Mouse (Mus musculus): ENCODE measurements at regions not wholly inside any gene's neighbourhood (a gene's known extent, or its start where the extent isn't known, plus 50 kb on each side); places are given as distances from the start of the nearest gene placed in this dataset.
"Not testable (repeated sequence)": the region's sequence is repeated elsewhere in the genome, so short reads cannot be mapped to it uniquely, and the experiment has no call there.

- ATAC-seq (ENCODE audit: insufficient read depth) (no peak), DNase-seq (no peak)
- H3K9me3 ChIP-seq (ENCODE audit: low read depth, low read length): no peaks in the 10 kb centered on the region
- TF ChIP-seq CTCF (IDR thresholded peaks at IDR 0.05; ENCODE audit: low read depth): no peak
- H3K27ac ChIP-seq (ENCODE audit: low read depth): no peak overlapping the region
- no peak overlapping the region for H3K4me3 ChIP-seq (ENCODE audit: low read depth, low read length)
- H3K4me2 ChIP-seq: no peak overlapping the region
- no peaks in the 10 kb centered on the region for H3K27me3 ChIP-seq (ENCODE audit: insufficient read depth, low read length)
- no peaks in the 10 kb centered on the region for H3K36me3 ChIP-seq (ENCODE audit: insufficient read depth)
- H3K9ac ChIP-seq: no peak overlapping the region
- 56% methylated on average over 4 of the region's 4 CpGs for WGBS
- H3K4me1 ChIP-seq (ENCODE audit: insufficient read depth): no peaks in the 10 kb centered on the region
These were observed 62.9 kb upstream of the Bet1 start for GRCm38 (mm10) chr6:4149663-4150062.

- Histone ChIP-seq H3K4me3 (ENCODE audit: low read depth, low read length) (no peak overlapping the region), H3K36me3 (ENCODE audit: insufficient read depth) (no peaks in the 10 kb centered on the region), H3K27me3 (ENCODE audit: insufficient read depth, low read length) (no peaks in the 10 kb centered on the region), H3K9ac (no peak overlapping the region), H3K4me2 (no peak overlapping the region), H3K9me3 (ENCODE audit: low read depth, low read length) (no peaks in the 10 kb centered on the region), H3K4me1 (ENCODE audit: insufficient read depth) (no peaks in the 10 kb centered on the region), H3K27ac (ENCODE audit: low read depth) (no peak overlapping the region)
- ATAC-seq (ENCODE audit: insufficient read depth) (no peak), DNase-seq (no peak)
- WGBS: 59% methylated on average over 2 of the region's 2 CpGs
- TF ChIP-seq CTCF (IDR thresholded peaks at IDR 0.05; ENCODE audit: low read depth): no peak
These were observed 71.5 kb upstream of the Bet1 start for GRCm38 (mm10) chr6:4158293-4158692.

GRCm38 (mm10) chr6:4163733-4164132, 77.0 kb upstream of the Bet1 start:
- DNase-seq (no peak), ATAC-seq (ENCODE audit: insufficient read depth) (no peak)
- TF ChIP-seq CTCF (IDR thresholded peaks at IDR 0.05; ENCODE audit: low read depth): no peak
- H3K36me3 ChIP-seq (ENCODE audit: insufficient read depth): no peaks in the 10 kb centered on the region
- H3K4me2 ChIP-seq: no peak overlapping the region
- H3K9me3 ChIP-seq (ENCODE audit: low read depth, low read length): no peaks in the 10 kb centered on the region
- no peaks in the 10 kb centered on the region for H3K4me1 ChIP-seq (ENCODE audit: insufficient read depth)
- no peaks in the 10 kb centered on the region for H3K27me3 ChIP-seq (ENCODE audit: insufficient read depth, low read length)
- H3K9ac ChIP-seq: no peak overlapping the region
- no peak overlapping the region for H3K27ac ChIP-seq (ENCODE audit: low read depth)
- H3K4me3 ChIP-seq (ENCODE audit: low read depth, low read length): no peak overlapping the region
- 60% methylated on average over 1 of the region's 1 CpGs for WGBS

- H3K4me1 ChIP-seq (ENCODE audit: insufficient read depth): no peaks in the 10 kb centered on the region
- H3K4me2 ChIP-seq: no peak overlapping the region
- TF ChIP-seq CTCF (IDR thresholded peaks at IDR 0.05; ENCODE audit: low read depth): no peak
- H3K4me3 ChIP-seq (ENCODE audit: low read depth, low read length): no peak overlapping the region
- H3K9ac ChIP-seq: no peak overlapping the region
- no peaks in the 10 kb centered on the region for H3K36me3 ChIP-seq (ENCODE audit: insufficient read depth)
- no peak overlapping the region for H3K27ac ChIP-seq (ENCODE audit: low read depth)
- WGBS: 68% methylated on average over 4 of the region's 4 CpGs
- DNase-seq: no peak
- no peaks in the 10 kb centered on the region for H3K27me3 ChIP-seq (ENCODE audit: insufficient read depth, low read length)
- ATAC-seq (ENCODE audit: insufficient read depth): no peak
- H3K9me3 ChIP-seq (ENCODE audit: low read depth, low read length): no peaks in the 10 kb centered on the region
These were observed 80.3 kb upstream of the Bet1 start for GRCm38 (mm10) chr6:4167112-4167511.

- H3K9me3 ChIP-seq (ENCODE audit: low read depth, low read length): no peaks in the 10 kb centered on the region
- H3K36me3 ChIP-seq (ENCODE audit: insufficient read depth): no peaks in the 10 kb centered on the region
- H3K27me3 ChIP-seq (ENCODE audit: insufficient read depth, low read length): no peaks in the 10 kb centered on the region
- no peaks in the 10 kb centered on the region for H3K4me1 ChIP-seq (ENCODE audit: insufficient read depth)
- DNase-seq: no peak
- ATAC-seq (ENCODE audit: insufficient read depth): no peak
- no peak overlapping the region for H3K27ac ChIP-seq (ENCODE audit: low read depth)
- H3K9ac ChIP-seq: no peak overlapping the region
- H3K4me3 ChIP-seq (ENCODE audit: low read depth, low read length): no peak overlapping the region
- no peak for TF ChIP-seq CTCF (IDR thresholded peaks at IDR 0.05; ENCODE audit: low read depth)
- H3K4me2 ChIP-seq: no peak overlapping the region
These were observed 81.0 kb upstream of the Bet1 start for GRCm38 (mm10) chr6:4167757-4168156.

GRCm38 (mm10) chr6:4171561-4171960, 84.8 kb upstream of the Bet1 start:
- H3K4me2 ChIP-seq: no peak overlapping the region
- WGBS: 48% methylated on average over 4 of the region's 4 CpGs
- ATAC-seq (ENCODE audit: insufficient read depth) (no peak), DNase-seq (no peak)
- H3K4me3 ChIP-seq (ENCODE audit: low read depth, low read length): no peak overlapping the region
- no peaks in the 10 kb centered on the region for H3K27me3 ChIP-seq (ENCODE audit: insufficient read depth, low read length)
- H3K27ac ChIP-seq (ENCODE audit: low read depth): no peak overlapping the region
- no peak for TF ChIP-seq CTCF (IDR thresholded peaks at IDR 0.05; ENCODE audit: low read depth)
- no peaks in the 10 kb centered on the region for H3K4me1 ChIP-seq (ENCODE audit: insufficient read depth)
- no peak overlapping the region for H3K9ac ChIP-seq
- no peaks in the 10 kb centered on the region for H3K9me3 ChIP-seq (ENCODE audit: low read depth, low read length)
- no peaks in the 10 kb centered on the region for H3K36me3 ChIP-seq (ENCODE audit: insufficient read depth)

GRCm38 (mm10) chr6:4187683-4188082, 100.9 kb upstream of the Bet1 start:
- no peak overlapping the region for H3K27ac ChIP-seq (ENCODE audit: low read depth)
- H3K9me3 ChIP-seq (ENCODE audit: low read depth, low read length): no peaks in the 10 kb centered on the region
- ATAC-seq (ENCODE audit: insufficient read depth) (no peak), DNase-seq (no peak)
- H3K27me3 ChIP-seq (ENCODE audit: insufficient read depth, low read length): no peaks in the 10 kb centered on the region
- H3K4me1 ChIP-seq (ENCODE audit: insufficient read depth): no peaks in the 10 kb centered on the region
- no peak overlapping the region for H3K4me2 ChIP-seq
- peak; percentile 23; the same call in 1 of the 2 replicates for TF ChIP-seq CTCF (IDR thresholded peaks at IDR 0.05; ENCODE audit: low read depth)
- no peak overlapping the region for H3K9ac ChIP-seq
- WGBS: 77% methylated on average over 4 of the region's 4 CpGs
- H3K36me3 ChIP-seq (ENCODE audit: insufficient read depth): no peaks in the 10 kb centered on the region
- H3K4me3 ChIP-seq (ENCODE audit: low read depth, low read length): no peak overlapping the region

- not testable (repeated sequence) for H3K27ac ChIP-seq (ENCODE audit: low read depth); H3K4me3 ChIP-seq (ENCODE audit: low read depth, low read length); H3K36me3 ChIP-seq (ENCODE audit: insufficient read depth); H3K4me2 ChIP-seq; H3K9me3 ChIP-seq (ENCODE audit: low read depth, low read length); H3K27me3 ChIP-seq (ENCODE audit: insufficient read depth, low read length); H3K4me1 ChIP-seq (ENCODE audit: insufficient read depth); ATAC-seq (ENCODE audit: insufficient read depth); H3K9ac ChIP-seq; DNase-seq
- WGBS: 47% methylated on average over 5 of the region's 5 CpGs
These were observed 104.2 kb upstream of the Bet1 start for GRCm38 (mm10) chr6:4190976-4191375.
